Mouse (Mus musculus): Measurements from ENCODE around the gene Pappa2.

The Pappa2 gene

DNA sequence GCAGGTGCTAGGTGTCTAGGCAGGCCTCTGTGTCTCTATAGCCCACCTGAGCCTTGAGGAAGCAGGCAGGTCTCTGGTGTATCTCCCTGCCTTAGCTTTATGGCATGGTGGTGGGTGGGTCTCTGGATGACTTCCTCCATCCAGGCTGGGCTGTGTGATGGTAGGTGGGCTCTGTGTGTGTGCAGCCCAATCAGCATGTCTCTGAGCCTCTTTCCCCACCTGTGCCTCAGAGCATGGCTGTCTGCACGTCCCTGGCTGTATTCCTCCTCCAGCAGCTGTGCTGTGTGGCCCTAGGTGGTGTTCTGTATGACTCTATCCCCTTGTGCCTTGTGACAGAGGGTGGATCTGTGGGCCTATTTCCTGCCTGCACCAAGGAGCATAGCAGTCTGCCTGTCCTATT is at the start of gene Pappa2:
Pappa2 (minus strand) TSS at position 101 of the 400 bp plus-strand sequence.
- DNase-seq (ENCODE audit: low spot score): no peak

DNA sequence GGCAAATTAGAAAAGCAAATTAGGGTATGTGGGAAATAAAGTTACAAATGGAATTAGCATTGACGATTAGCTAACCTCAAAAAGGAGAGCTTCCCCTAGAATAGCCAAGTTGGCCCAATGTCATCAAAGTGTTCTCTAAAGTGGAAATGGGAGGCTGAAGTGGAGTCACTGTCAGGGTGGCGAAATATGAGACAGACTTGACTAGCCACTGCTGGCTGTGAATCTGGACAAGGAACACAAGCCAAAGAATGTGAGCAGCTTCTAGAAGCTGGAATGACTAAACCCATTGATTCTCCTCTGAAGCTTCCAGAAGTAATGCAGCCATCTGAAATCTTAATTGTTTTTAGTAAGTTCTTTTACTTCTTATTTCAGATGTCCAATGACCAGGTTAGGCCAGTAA is 48.8 kb upstream of the Pappa2 start:
- no peak for DNase-seq (ENCODE audit: low spot score)

DNA sequence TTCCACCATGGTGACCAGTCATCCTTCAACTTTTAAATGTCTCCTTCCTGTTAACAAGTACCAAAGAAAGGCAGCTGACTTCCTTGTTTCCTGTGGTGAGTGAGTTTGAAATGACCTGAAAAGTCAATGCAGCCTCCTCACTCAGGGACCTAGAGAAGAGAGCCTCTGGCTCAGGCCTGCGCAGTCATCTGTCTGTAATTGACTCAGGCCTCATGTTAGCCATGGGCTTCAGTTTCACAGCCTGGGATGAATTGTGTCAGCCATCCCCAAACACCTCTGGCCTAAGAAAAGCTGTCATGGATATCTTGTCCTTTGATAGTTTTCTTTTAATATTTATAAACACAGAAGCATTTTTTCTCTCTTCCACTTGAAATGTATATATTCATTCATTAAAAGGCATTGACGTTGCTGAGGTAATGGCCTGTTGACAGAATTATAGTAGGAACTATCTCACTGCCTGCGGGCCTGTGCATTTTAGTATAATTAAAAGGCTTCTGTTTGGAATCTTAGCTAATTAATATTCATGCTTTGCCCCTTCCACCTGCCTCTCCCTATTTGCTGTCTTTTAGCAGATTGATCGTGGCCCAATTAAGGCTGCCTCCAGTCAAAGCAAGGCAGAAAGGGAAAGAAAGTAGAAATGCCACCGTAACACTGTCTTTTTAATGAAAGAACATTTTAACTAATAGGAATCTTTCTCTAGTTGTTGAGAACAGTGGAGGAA is 34.8 kb upstream of the Pappa2 start:
- DNase-seq (ENCODE audit: low spot score): no peak

DNA sequence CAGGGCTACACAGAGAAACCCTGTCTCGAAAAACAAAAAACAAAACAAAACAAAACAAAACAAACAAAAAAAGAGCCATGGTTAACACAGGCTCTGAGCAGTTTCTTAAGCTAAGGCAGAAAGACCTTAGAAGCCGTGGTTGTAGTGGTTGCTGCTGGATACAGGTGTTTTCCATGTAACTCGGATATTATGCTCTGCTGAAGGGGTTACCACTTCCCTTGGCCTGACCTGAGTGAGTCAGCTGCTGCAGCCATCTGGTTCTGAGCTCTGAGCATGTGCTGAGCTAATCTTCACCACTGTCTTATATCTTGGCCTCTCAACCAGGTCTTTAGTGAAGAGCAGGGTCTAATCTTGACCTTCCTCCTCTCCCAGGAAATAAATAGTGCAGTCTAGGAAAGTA is 6.8 kb upstream of the Pappa2 start:
- no peak for DNase-seq (ENCODE audit: low spot score)

DNA sequence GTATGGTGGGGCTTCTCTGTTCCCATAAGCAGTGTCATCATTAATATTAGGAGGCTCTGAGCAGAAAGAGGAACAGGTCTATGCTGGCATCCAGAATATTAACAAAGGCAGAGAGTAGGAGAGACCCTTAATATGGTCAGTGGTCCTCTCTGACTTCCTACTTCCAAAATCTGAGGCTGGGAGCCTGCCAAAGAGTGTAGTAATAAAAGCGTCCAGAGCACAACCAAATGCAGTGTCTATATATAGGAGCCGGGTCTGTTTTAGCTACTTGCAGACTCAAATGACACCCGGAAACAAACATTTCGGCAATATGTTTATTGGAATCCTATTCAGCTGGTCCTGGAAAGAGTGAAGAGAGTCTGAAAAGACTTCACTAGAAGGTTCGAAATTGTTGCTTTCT is 17.9 kb downstream of the Pappa2 start:
- no peak for DNase-seq (ENCODE audit: low spot score)

DNA sequence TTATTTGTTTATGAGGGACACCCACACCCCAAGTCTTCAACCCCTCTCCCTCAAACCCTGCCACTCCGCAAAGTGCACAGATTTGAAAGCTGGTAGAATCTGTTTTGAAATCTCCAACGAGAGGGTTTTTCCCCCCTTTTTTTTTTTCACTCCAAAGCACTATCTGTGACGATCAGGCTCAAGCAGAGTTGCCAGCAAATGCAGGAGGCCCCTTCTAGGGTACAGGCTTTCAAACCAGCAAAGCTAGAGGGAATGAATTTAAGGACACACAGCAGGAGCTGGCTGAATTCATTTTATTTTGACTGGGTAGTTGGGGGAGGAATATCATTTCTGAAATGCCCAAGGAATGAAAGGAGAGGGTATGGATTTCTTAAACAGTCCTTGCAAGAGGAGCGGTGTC is 19.3 kb downstream of the Pappa2 start:
- no peak for DNase-seq (ENCODE audit: low spot score)

DNA sequence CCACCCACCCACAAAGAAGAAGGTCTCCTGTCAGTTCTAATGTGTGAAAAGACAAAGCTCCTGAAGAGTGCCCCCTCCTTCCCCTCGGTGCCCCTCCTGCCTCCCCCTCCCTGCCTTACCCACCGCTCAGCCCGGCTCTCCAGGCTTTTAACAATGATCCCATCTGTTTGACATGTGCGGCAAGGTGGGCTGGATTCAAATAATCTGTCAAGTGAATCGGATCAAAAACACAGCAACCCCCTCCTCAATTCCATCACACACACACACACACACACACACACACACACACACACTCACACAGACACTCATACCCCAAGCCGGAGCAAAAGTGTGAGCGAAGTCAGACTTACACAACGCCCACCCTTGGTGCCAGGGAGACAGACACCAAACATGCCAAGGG is 19.7 kb downstream of the Pappa2 start:
- no peak for DNase-seq (ENCODE audit: low spot score)

DNA sequence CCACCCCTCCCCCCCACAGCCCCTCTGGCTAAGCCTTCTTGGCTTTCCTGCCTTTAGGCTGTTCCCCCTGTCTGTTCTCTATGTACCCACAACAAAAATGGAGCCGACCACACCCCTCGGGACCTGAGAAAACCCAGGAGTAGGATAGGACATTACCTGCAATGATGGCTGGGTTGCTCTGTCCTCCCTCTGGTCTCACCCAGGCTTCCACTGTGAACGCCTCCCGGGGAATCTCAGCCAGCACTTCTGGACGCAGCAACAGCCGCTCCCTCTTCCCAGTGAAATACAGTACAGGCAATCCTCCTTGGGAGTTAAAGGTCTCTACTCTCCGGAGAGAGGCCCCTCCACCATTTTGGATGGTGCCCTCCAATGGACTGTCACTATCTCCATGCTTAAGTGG is 23.9 kb downstream of the Pappa2 start:
- DNase-seq (ENCODE audit: low spot score): no peak

DNA sequence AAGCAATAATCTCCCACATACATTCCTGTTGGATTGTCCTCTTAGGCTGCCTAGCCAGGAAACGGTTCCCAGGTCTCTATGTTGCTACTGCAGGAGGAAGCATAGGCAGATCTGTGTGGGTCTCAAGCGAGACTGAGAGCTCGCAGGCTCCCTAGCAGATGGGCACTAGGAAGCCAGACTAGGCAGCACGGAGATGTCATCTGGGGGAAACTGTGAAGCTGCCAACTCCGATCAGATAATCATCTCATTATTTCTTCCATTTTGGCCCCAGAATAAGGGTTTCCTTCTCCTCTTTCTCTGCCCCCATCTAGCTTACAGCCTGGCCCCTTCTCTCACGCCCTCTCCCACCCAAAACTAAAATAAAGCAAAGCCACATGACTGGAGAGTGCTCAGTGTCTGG is 25.5 kb downstream of the Pappa2 start:
- DNase-seq (ENCODE audit: low spot score): no peak

DNA sequence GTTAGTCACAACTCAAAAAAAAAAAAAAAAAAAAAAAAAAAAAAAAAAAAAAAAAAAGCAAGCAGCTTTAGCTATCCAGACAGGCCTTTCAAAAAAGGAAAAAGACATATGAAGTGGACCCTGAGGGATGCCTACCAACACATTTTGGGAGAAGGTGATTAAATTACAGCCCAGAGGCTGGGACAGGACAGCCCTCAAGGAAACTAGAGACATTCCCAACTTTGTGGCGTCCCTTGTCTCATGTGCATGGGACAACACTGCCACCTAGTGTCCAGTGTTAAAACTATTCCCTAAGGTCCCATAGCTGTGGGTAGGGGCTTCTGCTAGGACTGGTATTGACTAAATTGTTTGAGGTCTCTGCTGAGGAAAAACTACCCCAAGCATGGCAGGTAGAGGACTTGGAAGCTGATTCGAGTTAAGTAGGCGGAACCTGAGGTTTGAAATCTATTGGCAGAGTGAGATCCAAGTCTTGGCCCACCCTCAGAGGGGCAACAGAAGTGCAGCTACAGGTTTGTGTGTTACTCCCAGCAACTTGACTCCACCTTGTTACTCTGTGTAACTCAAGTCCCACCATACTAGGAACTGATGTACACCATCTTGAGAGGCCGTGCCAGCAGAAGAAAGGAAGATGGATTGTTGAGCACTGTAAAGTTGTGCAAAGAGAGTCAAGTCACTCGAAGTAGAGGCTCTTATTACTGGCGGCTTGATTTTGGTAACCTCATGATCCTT is 26.6 kb downstream of the Pappa2 start:
- no peak for DNase-seq (ENCODE audit: low spot score)

DNA sequence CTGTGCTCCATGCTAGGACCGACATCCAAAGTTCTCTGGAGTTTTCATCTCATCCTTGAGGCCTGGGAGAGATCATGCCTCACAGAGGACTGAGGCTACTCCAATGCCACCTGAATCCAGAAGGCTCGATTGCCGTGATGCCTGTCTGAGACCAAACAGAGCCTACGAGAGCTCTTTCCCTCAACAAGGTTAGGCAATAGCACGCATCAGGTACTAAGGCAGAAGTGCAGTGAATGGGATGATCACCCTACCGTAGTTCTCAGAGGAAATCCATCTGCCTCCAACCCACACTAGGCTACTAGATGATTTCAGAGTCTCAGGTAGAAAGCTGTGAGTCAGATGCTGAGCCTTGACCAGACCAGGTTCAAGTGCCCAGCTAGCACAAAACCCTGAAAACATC is 31.2 kb downstream of the Pappa2 start:
- no peak for DNase-seq (ENCODE audit: low spot score)

DNA sequence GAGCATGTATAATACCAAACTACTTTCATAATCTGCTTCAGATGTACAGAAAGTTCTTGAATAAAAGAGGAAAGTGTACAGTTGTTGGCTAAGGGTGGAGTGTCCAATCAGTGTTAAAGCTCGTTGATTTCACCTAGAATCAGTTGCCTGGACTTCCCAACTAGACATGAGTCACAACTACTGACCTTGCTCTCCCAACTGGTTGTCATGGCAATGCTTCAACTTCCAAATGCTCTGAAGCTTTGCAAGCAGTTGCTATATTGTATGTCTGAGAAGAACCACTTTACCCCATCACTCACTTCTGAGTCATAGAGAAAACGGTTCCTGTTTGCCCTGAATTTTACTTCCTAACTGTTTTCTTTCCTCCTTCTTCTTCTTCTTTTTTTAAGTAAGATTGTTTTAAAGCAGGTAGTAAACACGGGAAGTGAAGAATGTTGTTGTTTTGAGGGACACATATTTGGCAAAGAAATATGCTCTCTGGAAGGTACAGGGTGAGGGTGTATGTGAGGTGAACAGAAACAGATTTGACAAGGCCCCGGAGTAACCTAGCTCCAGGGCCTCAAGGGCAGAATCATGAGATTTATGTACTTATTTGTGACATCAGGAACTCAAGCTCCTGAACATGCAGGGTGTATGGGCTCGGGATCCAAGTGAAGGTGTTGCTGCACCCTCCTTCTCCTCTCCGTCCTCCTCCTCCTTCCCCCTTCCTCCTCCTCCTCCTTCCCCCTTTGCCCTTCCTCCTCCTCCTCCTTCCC is 32.1 kb downstream of the Pappa2 start:
- DNase-seq (ENCODE audit: low spot score): no peak

DNA sequence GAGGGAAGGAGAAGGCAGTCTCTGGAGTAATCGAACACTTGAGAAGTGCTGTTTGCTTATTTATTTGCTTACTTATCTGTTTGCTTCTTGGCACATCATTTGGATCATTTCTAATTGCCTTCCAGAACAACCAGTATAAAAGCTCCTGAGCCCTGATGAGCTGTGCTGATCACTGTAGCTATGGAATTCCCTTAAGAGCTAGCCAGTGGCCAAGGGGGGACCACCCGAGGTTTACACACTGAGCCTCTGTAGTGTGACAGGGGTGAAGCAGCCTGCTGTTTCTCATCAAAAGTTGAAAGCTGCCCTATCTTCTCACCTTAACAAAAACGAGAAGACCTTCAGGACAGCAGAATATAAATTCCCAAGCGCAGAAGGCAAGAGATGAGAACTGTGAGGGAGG is 35.4 kb downstream of the Pappa2 start:
- DNase-seq (ENCODE audit: low spot score): no peak

DNA sequence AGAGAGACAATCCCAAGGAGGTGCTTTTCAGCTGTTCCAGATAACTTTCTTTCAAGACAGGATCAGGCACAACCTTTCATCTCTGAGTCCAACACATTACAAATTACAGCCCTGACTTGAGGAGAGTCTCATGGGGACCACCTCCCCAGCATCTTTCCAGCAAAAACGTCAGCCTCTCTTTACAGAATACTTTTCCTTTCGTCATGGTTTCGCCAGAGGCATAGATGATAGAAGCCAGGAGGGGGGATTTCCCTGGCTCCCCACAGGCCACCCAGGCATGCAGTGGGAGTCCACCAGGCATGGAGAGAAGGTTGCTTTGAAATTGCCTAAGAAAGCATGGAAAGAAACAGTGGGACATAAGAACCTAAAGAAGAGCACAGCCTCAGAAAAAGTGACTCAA is 37.4 kb downstream of the Pappa2 start:
- DNase-seq (ENCODE audit: low spot score): no peak

DNA sequence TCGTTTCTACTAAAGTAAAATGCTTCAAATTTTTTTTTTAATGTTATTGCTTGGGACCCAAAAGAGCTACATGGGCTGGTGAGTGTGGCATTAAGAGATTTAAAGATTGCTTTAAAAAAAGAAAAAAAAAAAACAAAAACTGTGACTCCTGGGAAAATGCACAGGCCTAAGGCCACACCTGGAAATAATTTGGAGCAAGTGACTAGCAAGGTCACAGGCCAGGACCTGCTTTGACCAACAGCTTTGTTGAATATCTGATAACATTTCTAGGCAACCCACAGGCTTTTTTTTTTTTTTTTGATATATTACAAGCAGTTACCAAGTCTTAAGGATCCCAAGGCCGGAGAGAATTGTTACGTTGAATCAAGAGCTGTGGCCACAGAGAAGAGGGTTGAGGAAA is 39.3 kb downstream of the Pappa2 start:
- no peak for DNase-seq (ENCODE audit: low spot score)

DNA sequence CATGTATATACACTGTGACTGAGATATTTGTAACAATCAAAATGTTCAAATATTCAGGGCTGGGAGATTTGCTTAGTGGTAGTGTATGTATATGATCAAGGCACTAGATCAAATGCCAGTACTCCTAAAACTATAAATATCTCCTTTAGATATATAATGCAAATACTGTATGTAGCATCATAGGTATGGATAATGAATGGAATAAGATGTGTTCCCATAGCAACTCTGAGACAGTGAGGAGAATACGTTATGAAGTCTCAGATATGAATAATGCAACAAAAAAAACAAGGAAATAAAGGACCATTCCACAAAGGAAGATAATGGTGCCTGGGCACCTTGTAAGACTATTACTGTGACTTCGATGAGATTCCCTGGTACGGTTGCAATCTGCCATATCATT is 45.8 kb downstream of the Pappa2 start:
- DNase-seq (ENCODE audit: low spot score): no peak

DNA sequence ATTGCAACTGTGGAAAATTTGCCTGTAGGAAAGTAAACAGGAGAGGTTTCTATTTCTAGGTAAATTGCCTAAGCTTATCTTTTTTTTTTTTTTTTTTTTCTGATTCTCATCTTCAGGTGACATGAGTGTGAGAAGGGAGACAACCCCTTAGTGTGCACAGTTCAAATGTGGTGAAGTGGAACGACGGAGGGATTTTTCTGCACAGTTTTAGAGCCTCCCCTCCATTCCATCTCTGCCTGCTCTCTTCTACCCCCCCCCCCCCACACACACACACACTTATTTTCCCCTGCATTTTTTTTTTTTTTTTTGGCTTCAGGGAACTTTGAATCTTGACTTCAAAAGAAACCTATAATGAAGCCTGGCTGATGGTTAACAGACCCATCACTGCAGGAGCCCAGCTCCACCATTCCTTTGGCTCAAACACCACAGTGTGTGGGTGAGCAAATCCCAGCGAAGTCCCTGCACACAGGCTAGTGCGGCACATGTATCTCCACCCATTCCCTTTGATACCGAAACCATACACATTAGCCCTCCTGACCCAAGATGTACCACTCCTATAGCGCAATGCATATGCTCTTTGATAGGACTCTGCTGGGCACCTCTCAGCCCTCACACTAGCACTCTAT is 49.0 kb downstream of the Pappa2 start:
- no peak for DNase-seq (ENCODE audit: low spot score)

DNA sequence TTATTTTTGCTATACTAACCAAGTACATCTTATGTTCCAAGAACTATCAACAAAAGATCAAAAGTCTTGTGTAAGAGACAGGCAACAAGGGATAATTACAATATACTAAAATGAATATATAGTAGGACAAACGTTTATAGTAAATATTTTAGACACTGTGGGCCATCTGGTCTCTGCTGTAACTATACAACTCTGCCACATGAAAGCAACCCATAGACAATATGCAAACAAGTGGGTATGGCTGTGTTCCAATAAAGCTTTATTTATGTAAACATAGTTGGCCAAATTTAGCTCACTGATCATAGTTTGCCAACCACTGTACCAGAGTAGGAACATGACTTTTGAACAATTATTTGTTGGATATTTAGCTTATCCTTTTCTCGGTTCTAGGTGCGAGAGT is 50.9 kb downstream of the Pappa2 start:
- no peak for DNase-seq (ENCODE audit: low spot score)

DNA sequence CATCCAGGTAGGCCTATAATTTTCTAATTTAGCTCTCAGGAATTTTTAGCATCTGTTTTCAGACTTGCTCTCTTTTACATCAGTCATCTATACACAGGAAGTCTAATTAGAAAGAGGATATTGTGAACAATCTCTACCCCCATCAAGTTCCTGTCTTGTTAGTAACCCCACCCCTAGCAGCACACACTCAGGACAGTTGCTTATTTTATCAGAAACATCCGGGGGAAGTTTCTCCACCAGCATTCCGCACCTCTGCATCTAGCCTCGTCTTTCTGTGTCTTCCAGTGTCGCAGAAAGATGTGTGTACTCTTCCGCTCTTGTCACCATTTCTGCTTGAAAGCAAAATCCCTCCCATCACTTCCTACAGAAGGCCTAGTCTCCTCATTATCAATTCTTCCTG is 59.8 kb downstream of the Pappa2 start:
- no peak for DNase-seq (ENCODE audit: low spot score)

DNA sequence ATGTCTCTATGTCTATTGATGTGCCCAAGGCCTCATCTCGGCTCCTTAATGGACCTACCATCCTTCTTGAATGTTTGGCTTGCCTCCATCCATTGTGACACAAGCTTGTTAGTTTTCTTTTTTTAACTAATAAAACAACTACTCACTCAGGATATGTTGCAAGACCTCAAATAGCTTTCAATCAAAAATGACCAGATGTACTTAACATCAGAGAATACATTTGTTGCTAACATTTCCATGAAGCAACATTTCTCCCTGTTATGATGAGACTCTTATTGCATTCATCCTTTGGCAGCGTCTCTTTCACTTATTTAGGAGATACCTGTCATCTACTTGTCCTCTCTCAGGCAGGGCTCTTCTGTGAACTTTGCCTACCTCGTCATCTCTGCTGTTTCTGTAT is 61.4 kb downstream of the Pappa2 start:
- no peak for DNase-seq (ENCODE audit: low spot score)

DNA sequence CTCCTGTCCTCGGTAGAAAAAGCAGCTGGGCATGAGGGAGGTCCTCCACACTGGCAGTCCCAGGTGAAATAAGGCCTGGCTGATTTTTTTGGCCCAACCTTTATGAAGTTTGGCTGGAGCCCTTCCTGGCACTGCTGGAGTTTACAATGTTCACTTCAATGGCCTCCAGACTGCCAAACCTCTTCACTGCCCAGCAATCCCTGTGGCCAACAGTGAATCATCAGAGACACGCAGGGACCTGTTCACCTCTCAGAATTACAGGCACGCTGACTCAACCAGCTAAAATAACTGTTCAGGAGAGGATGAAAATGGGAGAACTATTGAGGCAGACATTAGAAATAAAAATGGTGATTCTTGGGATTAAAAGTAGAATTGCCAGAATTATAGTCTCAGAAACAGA is 63.2 kb downstream of the Pappa2 start:
- no peak for DNase-seq (ENCODE audit: low spot score)

DNA sequence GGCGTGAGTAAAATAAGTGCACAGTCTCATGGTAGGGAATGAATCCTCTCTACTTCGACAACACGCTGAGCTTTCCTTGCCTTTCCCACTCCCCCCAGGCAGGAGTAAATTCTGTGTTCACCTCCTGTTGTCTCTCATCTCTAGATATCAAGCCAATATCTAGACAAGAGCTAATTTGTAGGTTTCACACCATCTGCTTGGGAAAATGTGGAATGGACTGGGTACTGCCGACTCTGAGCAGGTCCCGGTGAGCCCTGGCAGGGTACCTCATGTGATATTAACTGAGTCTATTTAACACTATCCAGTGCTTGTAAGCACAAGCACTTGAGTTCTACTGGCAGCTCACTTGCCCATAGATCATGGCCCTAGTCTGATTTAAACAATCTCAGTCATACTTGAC is 64.7 kb downstream of the Pappa2 start:
- DNase-seq (ENCODE audit: low spot score): no peak

DNA sequence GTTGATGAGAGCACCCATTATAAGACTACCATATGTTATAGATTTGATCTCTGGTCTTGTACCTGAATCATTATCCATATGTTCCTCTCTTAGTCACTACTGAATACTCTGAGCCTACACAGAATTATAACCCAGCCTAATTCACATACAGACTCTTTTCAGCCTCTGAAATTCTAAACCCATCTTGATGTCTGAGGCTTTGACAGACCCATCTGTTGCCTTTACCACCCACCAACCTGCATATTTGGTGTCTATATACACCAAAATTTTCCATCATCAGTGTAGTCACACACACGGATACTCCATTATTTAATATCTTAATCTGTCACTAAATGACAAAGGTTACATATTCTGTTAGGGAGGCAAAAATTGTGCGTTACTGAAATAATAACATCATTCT is 69.6 kb downstream of the Pappa2 start:
- no peak for DNase-seq (ENCODE audit: low spot score)
